Mouse (Mus musculus) embryonic fibroblast, embryonic 13.5 days (primary cell): Measurements from ENCODE around the gene Lrfn5.

Experiments used
- CTCF ChIP-seq: IDR thresholded peaks from 2 replicates; pipeline ENCODE4 v1.5.1; 2011; ENCODE audit warnings: mild to moderate bottlenecking, control low read depth, low read length, moderate library complexity, borderline replicate concordance; ENCODE audit not compliant: insufficient read depth
- POLR2A ChIP-seq: IDR thresholded peaks from 2 replicates; pipeline ENCODE4 v1.6.1; 2011; ENCODE audit warnings: low read depth, mild to moderate bottlenecking, control low read depth, low read length, moderate library complexity

- no peak for TF ChIP-seq CTCF
- TF ChIP-seq POLR2A = no peak
Observed at GRCm38 (mm10) chr12:61526199-61526598, 3.2 kb downstream of the Lrfn5 start.
